ENCODE assay signal across 9 mouse cellular contexts in the genomic region with DNA sequence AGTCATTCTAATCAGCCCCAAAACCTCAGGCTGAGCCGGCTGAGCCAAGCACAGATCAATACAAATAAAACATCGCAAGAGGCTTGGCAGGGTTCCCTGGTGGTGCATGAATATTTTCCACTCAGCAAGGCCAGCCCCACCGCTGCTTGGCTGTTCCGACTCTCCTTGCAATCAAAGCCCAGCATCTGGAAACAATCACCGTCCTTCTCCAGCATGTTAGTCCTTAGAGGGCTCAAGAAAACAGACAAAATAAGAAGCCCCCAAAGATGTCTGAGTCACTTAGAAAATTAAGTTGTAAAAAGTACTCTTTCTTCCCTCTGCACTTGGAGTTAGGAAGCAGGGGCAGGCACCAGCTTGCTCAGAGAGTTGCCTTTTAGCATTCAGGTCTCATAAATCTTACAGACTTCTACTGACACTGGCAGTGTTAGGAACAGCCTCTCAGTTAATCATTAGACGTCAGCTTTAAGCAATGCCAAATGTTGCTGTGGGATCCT. TPM values are rescaled to one million over a fixed set of nuclear protein-coding genes. Genes with fewer than 3 reads are reported as not detected.
DNase-seq lines count a peak whose midpoint lies in the region; ATAC-seq and TF ChIP-seq lines count a peak whose summit lies in the region.
"Had no signal": no experiment of that assay in that cellular context is flagged by ENCODE, and none has a peak within 500 bp of the region (broad histone marks: within the 10 kb centered on the region; RNA-seq: fewer than 3 reads in every experiment).

No protein-coding gene starts in this region.

- no peak overlapping the region for H3K4me2 ChIP-seq in hindbrain, postnatal 0 days (ENCODE audit: low read depth, low read length)
- no peak overlapping the region for H3K4me2 ChIP-seq in midbrain, embryonic 12.5 days (replicated peaks)

- no peak for TF ChIP-seq CTCF in hindbrain, postnatal 0 days (IDR thresholded peaks at IDR 0.05; ENCODE audit: low read depth)

- no peak overlapping the region for H3K9ac ChIP-seq in hindbrain, postnatal 0 days (replicated peaks; ENCODE audit: low read length)
- no peak overlapping the region for H3K9ac ChIP-seq in midbrain, embryonic 12.5 days (replicated peaks)

- H3K9me3 ChIP-seq in hindbrain, postnatal 0 days (ENCODE audit: low read length) = no peaks in the 10 kb centered on the region
- no peaks in the 10 kb centered on the region for H3K9me3 ChIP-seq in midbrain, embryonic 12.5 days

- peak overlapping the region; percentile 45; the same call in 1 of the 2 replicates for H3K27ac ChIP-seq in hindbrain, postnatal 0 days
- no peak overlapping the region for H3K27ac ChIP-seq in midbrain, embryonic 12.5 days (replicated peaks)

- no peaks in the 10 kb centered on the region for H3K27me3 ChIP-seq in hindbrain, postnatal 0 days (ENCODE audit: insufficient read depth, low read length)
- no peaks in the 10 kb centered on the region for H3K27me3 ChIP-seq in midbrain, embryonic 12.5 days

- 12% methylated on average over 6 of the region's 6 CpGs for WGBS in hindbrain, postnatal 0 days
- WGBS in midbrain, embryonic 12.5 days = 35% methylated on average over 6 of the region's 6 CpGs

- no peaks in the 10 kb centered on the region for H3K4me1 ChIP-seq in hindbrain, postnatal 0 days (ENCODE audit: insufficient read depth, low read length)
- H3K4me1 ChIP-seq in midbrain, embryonic 12.5 days = no peaks in the 10 kb centered on the region

- peak; percentile 74 for ATAC-seq in hindbrain, postnatal 0 days
- ATAC-seq in midbrain, embryonic 12.5 days (ENCODE audit: low FRiP score, low read depth) = peak; percentile 48
- ATAC-seq: Patski had no signal

- no peak overlapping the region for H3K4me3 ChIP-seq in hindbrain, postnatal 0 days (ENCODE audit: low read length)
- no peak overlapping the region for H3K4me3 ChIP-seq in midbrain, embryonic 12.5 days

- DNase-seq in adrenal gland, adult (ENCODE audit: inconsistent age in 2 of 2, low spot score in 1 of 2) = peak; percentile 64 to 86
- peak; percentile 13 to 16 for DNase-seq in cerebellum, postnatal 14 days
- DNase-seq in gastrocnemius, postnatal 25 days = peak; percentile 88
- peak; percentile 66 for DNase-seq in hindbrain, postnatal 0 days (ENCODE audit: low spot score)
- peak; percentile 30 to 86 for DNase-seq in left cerebral cortex, postnatal 10 days (ENCODE audit: extremely low spot score in 1 of 2, low spot score in 2 of 2)
- DNase-seq in testis, postnatal 10 days (ENCODE audit: low spot score) = peak; percentile 56
- no peak for DNase-seq in c-Kit-positive CD71-positive TER-119-positive erythroid progenitor cells, embryonic 14.5 days (ENCODE audit: low spot score)

- intact Hi-C loops in left cerebral cortex, postnatal 10 days (cut with DNase I) = no loop called here

- no peaks in the 10 kb centered on the region for H3K36me3 ChIP-seq in hindbrain, postnatal 0 days (ENCODE audit: insufficient read depth, low read length)
- H3K36me3 ChIP-seq in midbrain, embryonic 12.5 days = no peaks in the 10 kb centered on the region

RNA-seq across cellular contexts. Expression of a gene that starts 54.4 kb away (rescaled TPM):
- 1 to 10 TPM in 1 of 2 experiments, under 1 TPM in 1; 0.92 to 2.3 TPM for total RNA-seq in gastrocnemius, postnatal 25 days (2021)
- total RNA-seq in hindbrain, postnatal 0 days (2014; rRNA removed) = 0.72 and 2.8 TPM in 2 replicates
- polyA plus RNA-seq in hindbrain, postnatal 0 days (2015; fragmentation: Nextera tagmentation; extraction: Ambion mirVana) = 1.1 and 1.7 TPM in 2 replicates
- total RNA-seq in left cerebral cortex, postnatal 10 days (2021) = 1 to 10 TPM; 1.6 to 2.4 TPM
- 0.35 and 1.5 TPM in 2 replicates for polyA plus RNA-seq in midbrain, embryonic 12.5 days (2016; fragmentation: Nextera tagmentation; extraction: Ambion mirVana)
